Mouse (Mus musculus): Measurements from ENCODE around the gene Hils1.

- no peak for TF ChIP-seq POLR2A (IDR thresholded peaks at IDR 0.05; ENCODE audit: extremely low read depth, insufficient read depth, low read length)
- no peak for TF ChIP-seq CTCF (IDR thresholded peaks at IDR 0.05; ENCODE audit: extremely low read depth, insufficient read depth, low read length)
These were observed 12.3 kb upstream of the Hils1 start for GRCm38 (mm10) chr11:94955103-94955502.
